Mouse (Mus musculus): ENCODE measurements at regions not wholly inside any gene's neighbourhood (a gene's known extent, or its start where the extent isn't known, plus 50 kb on each side); places are given as distances from the start of the nearest gene placed in this dataset.
A peak's percentile ranks its signal among the peaks of the same experiment; 100 is the strongest.

- Histone ChIP-seq H3K4me3 (ENCODE audit: low read depth, low read length) (no peak overlapping the region), H3K27ac (ENCODE audit: low read depth, low read length) (no peak overlapping the region), H3K9me3 (ENCODE audit: control insufficient read depth, low read length) (no peaks in the 10 kb centered on the region), H3K27me3 (ENCODE audit: control insufficient read depth, insufficient read depth, low read length) (no peaks in the 10 kb centered on the region), H3K4me2 (ENCODE audit: low read depth, low read length, severe bottlenecking) (no peak overlapping the region), H3K36me3 (ENCODE audit: control insufficient read depth, insufficient read depth, low read length) (no peaks in the 10 kb centered on the region), H3K9ac (ENCODE audit: low read length) (no peak overlapping the region), H3K4me1 (replicated peaks; ENCODE audit: control insufficient read depth, insufficient read depth, low read length) (no peaks in the 10 kb centered on the region)
- ATAC-seq (replicated peaks; ENCODE audit: low FRiP score) (no peak), DNase-seq (ENCODE audit: low spot score) (no peak)
- 85% methylated on average over 4 of the region's 4 CpGs for WGBS
Observed at GRCm38 (mm10) chr1:4570730-4571129, 237.0 kb upstream of the Gm37988 start.

GRCm38 (mm10) chr1:4571299-4572202, 236.1 kb upstream of the Gm37988 start:
- peak overlapping the region; percentile 84 for H3K9ac ChIP-seq (ENCODE audit: low read length)
- H3K27ac ChIP-seq (ENCODE audit: low read depth, low read length), result peak overlapping the region; percentile 62
- under 1% methylated on average over 50 of the region's 58 CpGs for WGBS
- H3K4me2 ChIP-seq (ENCODE audit: low read depth, low read length, severe bottlenecking), result peak overlapping the region; percentile 70
- ATAC-seq (replicated peaks; ENCODE audit: low FRiP score) (peak; percentile 96), DNase-seq (ENCODE audit: low spot score) (peak; percentile 86)
- H3K27me3 ChIP-seq (ENCODE audit: control insufficient read depth, insufficient read depth, low read length), result no peaks in the 10 kb centered on the region
- H3K36me3 ChIP-seq (ENCODE audit: control insufficient read depth, insufficient read depth, low read length), result no peaks in the 10 kb centered on the region
- H3K4me3 ChIP-seq (ENCODE audit: low read depth, low read length), result peak overlapping the region; percentile 49
- no peaks in the 10 kb centered on the region for H3K4me1 ChIP-seq (replicated peaks; ENCODE audit: control insufficient read depth, insufficient read depth, low read length)
- no peaks in the 10 kb centered on the region for H3K9me3 ChIP-seq (ENCODE audit: control insufficient read depth, low read length)

- H3K9ac ChIP-seq (ENCODE audit: low read length), result peak overlapping the region; percentile 84
- H3K4me3 ChIP-seq (ENCODE audit: low read depth, low read length), result peak overlapping the region; percentile 49; the same call in 1 of the 2 replicates
- H3K4me2 ChIP-seq (ENCODE audit: low read depth, low read length, severe bottlenecking), result peak overlapping the region; percentile 70
- H3K4me1 ChIP-seq (replicated peaks; ENCODE audit: control insufficient read depth, insufficient read depth, low read length), result no peaks in the 10 kb centered on the region
- H3K27me3 ChIP-seq (ENCODE audit: control insufficient read depth, insufficient read depth, low read length), result no peaks in the 10 kb centered on the region
- H3K27ac ChIP-seq (ENCODE audit: low read depth, low read length), result no peak overlapping the region
- ATAC-seq (replicated peaks; ENCODE audit: low FRiP score) (no peak), DNase-seq (ENCODE audit: low spot score) (no peak)
- WGBS, result 39% methylated on average over 3 of the region's 3 CpGs
- no peaks in the 10 kb centered on the region for H3K36me3 ChIP-seq (ENCODE audit: control insufficient read depth, insufficient read depth, low read length)
- H3K9me3 ChIP-seq (ENCODE audit: control insufficient read depth, low read length), result no peaks in the 10 kb centered on the region
Observed at GRCm38 (mm10) chr1:4572311-4572710, 235.4 kb upstream of the Gm37988 start.

- no peak overlapping the region for H3K4me2 ChIP-seq (ENCODE audit: low read depth, low read length, severe bottlenecking)
- ATAC-seq (replicated peaks; ENCODE audit: low FRiP score) (no peak), DNase-seq (ENCODE audit: low spot score) (no peak)
- no peaks in the 10 kb centered on the region for H3K36me3 ChIP-seq (ENCODE audit: control insufficient read depth, insufficient read depth, low read length)
- no peak overlapping the region for H3K4me3 ChIP-seq (ENCODE audit: low read depth, low read length)
- H3K4me1 ChIP-seq (replicated peaks; ENCODE audit: control insufficient read depth, insufficient read depth, low read length), result no peaks in the 10 kb centered on the region
- H3K27me3 ChIP-seq (ENCODE audit: control insufficient read depth, insufficient read depth, low read length), result no peaks in the 10 kb centered on the region
- no peaks in the 10 kb centered on the region for H3K9me3 ChIP-seq (ENCODE audit: control insufficient read depth, low read length)
- WGBS, result 57% methylated on average over 1 of the region's 1 CpGs
- H3K9ac ChIP-seq (ENCODE audit: low read length), result no peak overlapping the region
- H3K27ac ChIP-seq (ENCODE audit: low read depth, low read length), result no peak overlapping the region
Observed at GRCm38 (mm10) chr1:4574101-4574500, 233.6 kb upstream of the Gm37988 start.

GRCm38 (mm10) chr1:4576957-4577356, 230.7 kb upstream of the Gm37988 start:
- Histone ChIP-seq H3K27me3 (ENCODE audit: control insufficient read depth, insufficient read depth, low read length) (no peaks in the 10 kb centered on the region), H3K4me3 (ENCODE audit: low read depth, low read length) (no peak overlapping the region), H3K9ac (ENCODE audit: low read length) (no peak overlapping the region), H3K27ac (ENCODE audit: low read depth, low read length) (no peak overlapping the region), H3K9me3 (ENCODE audit: control insufficient read depth, low read length) (no peaks in the 10 kb centered on the region), H3K36me3 (ENCODE audit: control insufficient read depth, insufficient read depth, low read length) (no peaks in the 10 kb centered on the region), H3K4me2 (ENCODE audit: low read depth, low read length, severe bottlenecking) (no peak overlapping the region), H3K4me1 (replicated peaks; ENCODE audit: control insufficient read depth, insufficient read depth, low read length) (no peaks in the 10 kb centered on the region)
- ATAC-seq (replicated peaks; ENCODE audit: low FRiP score) (no peak), DNase-seq (ENCODE audit: low spot score) (no peak)
- 74% methylated on average over 1 of the region's 1 CpGs for WGBS

- DNase-seq (ENCODE audit: low spot score) (no peak), ATAC-seq (replicated peaks; ENCODE audit: low FRiP score) (no peak)
- Histone ChIP-seq H3K4me1 (replicated peaks; ENCODE audit: control insufficient read depth, insufficient read depth, low read length) (no peaks in the 10 kb centered on the region), H3K27ac (ENCODE audit: low read depth, low read length) (no peak overlapping the region), H3K4me2 (ENCODE audit: low read depth, low read length, severe bottlenecking) (no peak overlapping the region), H3K4me3 (ENCODE audit: low read depth, low read length) (no peak overlapping the region), H3K36me3 (ENCODE audit: control insufficient read depth, insufficient read depth, low read length) (no peaks in the 10 kb centered on the region), H3K9ac (ENCODE audit: low read length) (no peak overlapping the region), H3K9me3 (ENCODE audit: control insufficient read depth, low read length) (no peaks in the 10 kb centered on the region), H3K27me3 (ENCODE audit: control insufficient read depth, insufficient read depth, low read length) (no peaks in the 10 kb centered on the region)
Observed at GRCm38 (mm10) chr1:4582534-4582933, 225.2 kb upstream of the Gm37988 start.

GRCm38 (mm10) chr1:4597856-4598255, 209.8 kb upstream of the Gm37988 start:
- Histone ChIP-seq H3K27ac (ENCODE audit: low read depth, low read length) (no peak overlapping the region), H3K4me2 (ENCODE audit: low read depth, low read length, severe bottlenecking) (no peak overlapping the region), H3K4me1 (replicated peaks; ENCODE audit: control insufficient read depth, insufficient read depth, low read length) (no peaks in the 10 kb centered on the region), H3K27me3 (ENCODE audit: control insufficient read depth, insufficient read depth, low read length) (no peaks in the 10 kb centered on the region), H3K9me3 (ENCODE audit: control insufficient read depth, low read length) (no peaks in the 10 kb centered on the region), H3K4me3 (ENCODE audit: low read depth, low read length) (no peak overlapping the region), H3K36me3 (ENCODE audit: control insufficient read depth, insufficient read depth, low read length) (no peaks in the 10 kb centered on the region), H3K9ac (ENCODE audit: low read length) (no peak overlapping the region)
- 85% methylated on average over 3 of the region's 3 CpGs for WGBS
- DNase-seq (ENCODE audit: low spot score) (no peak), ATAC-seq (replicated peaks; ENCODE audit: low FRiP score) (no peak)

GRCm38 (mm10) chr1:4598425-4598824, 209.3 kb upstream of the Gm37988 start:
- Histone ChIP-seq H3K9me3 (ENCODE audit: control insufficient read depth, low read length) (no peaks in the 10 kb centered on the region), H3K4me1 (replicated peaks; ENCODE audit: control insufficient read depth, insufficient read depth, low read length) (no peaks in the 10 kb centered on the region), H3K27me3 (ENCODE audit: control insufficient read depth, insufficient read depth, low read length) (no peaks in the 10 kb centered on the region), H3K4me3 (ENCODE audit: low read depth, low read length) (no peak overlapping the region), H3K9ac (ENCODE audit: low read length) (no peak overlapping the region), H3K36me3 (ENCODE audit: control insufficient read depth, insufficient read depth, low read length) (no peaks in the 10 kb centered on the region), H3K4me2 (ENCODE audit: low read depth, low read length, severe bottlenecking) (no peak overlapping the region), H3K27ac (ENCODE audit: low read depth, low read length) (no peak overlapping the region)
- no peak for ATAC-seq (replicated peaks; ENCODE audit: low FRiP score)
- 54% methylated on average over 3 of the region's 3 CpGs for WGBS
- DNase-seq (ENCODE audit: low spot score), result no peak

GRCm38 (mm10) chr1:4602386-4602785, 205.3 kb upstream of the Gm37988 start:
- Histone ChIP-seq H3K9me3 (ENCODE audit: control insufficient read depth, low read length) (no peaks in the 10 kb centered on the region), H3K27ac (ENCODE audit: low read depth, low read length) (no peak overlapping the region), H3K36me3 (ENCODE audit: control insufficient read depth, insufficient read depth, low read length) (no peaks in the 10 kb centered on the region), H3K27me3 (ENCODE audit: control insufficient read depth, insufficient read depth, low read length) (no peaks in the 10 kb centered on the region), H3K4me3 (ENCODE audit: low read depth, low read length) (no peak overlapping the region), H3K9ac (ENCODE audit: low read length) (no peak overlapping the region), H3K4me1 (replicated peaks; ENCODE audit: control insufficient read depth, insufficient read depth, low read length) (no peaks in the 10 kb centered on the region), H3K4me2 (ENCODE audit: low read depth, low read length, severe bottlenecking) (no peak overlapping the region)
- DNase-seq (ENCODE audit: low spot score) (no peak), ATAC-seq (replicated peaks; ENCODE audit: low FRiP score) (no peak)
- 84% methylated on average over 3 of the region's 3 CpGs for WGBS
